Mouse (Mus musculus) Patski (cell line): Measurements from ENCODE around the gene H2-DMb2. TPM values are rescaled to one million over a fixed set of nuclear protein-coding genes. Genes with fewer than 3 reads are reported as not detected.

Experiments
- ATAC-seq: fragments of 100-300 bp; one replicate; pipeline ENCODE4 v1.8.0; 2021
- CTCF ChIA-PET: fragments of 350-600 bp; sonication (Branson Sonifier 250); formaldehyde crosslinking; loops from one replicate; lab custom pipeline; 2022; ENCODE audit warnings: inconsistent platforms; lab: Charles Lee
- POLR2A ChIA-PET: fragments of 350-600 bp; sonication (Branson Sonifier 250); formaldehyde crosslinking; loops from one replicate; lab custom pipeline; 2022; ENCODE audit warnings: antibody characterized with exemption, inconsistent platforms; lab: Charles Lee
- DNase-seq: peaks from one replicate; pipeline ENCODE4 v3.0.0-alpha.2; 2011; ENCODE audit warnings: low read depth, low spot score
- H3K27me3 ChIP-seq: fragments of 371-371 bp; one replicate; pipeline ENCODE4 v1.5.1; 2021
- CTCF ChIP-seq: fragments of 100-300 bp; IDR thresholded peaks from one replicate; pipeline ENCODE4 v1.5.1; 2021
- in situ Hi-C: fragments of 300-500 bp; cut with MboI; formaldehyde crosslinking; loops from 3 replicates; pipeline ENCODE4 v1.11.1; 2018; ENCODE audit warnings: low pct_unique_long_range_greater_than_20kb, mixed read lengths
- polyA plus RNA-seq: library from polyadenylated mRNA; unstranded; gene quantifications from one replicate; pipeline ENCODE4 v1.2.3, GENCODE M21; 2021

Gene H2-DMb2
- polyA plus RNA-seq, result 8.2 TPM

DNA sequence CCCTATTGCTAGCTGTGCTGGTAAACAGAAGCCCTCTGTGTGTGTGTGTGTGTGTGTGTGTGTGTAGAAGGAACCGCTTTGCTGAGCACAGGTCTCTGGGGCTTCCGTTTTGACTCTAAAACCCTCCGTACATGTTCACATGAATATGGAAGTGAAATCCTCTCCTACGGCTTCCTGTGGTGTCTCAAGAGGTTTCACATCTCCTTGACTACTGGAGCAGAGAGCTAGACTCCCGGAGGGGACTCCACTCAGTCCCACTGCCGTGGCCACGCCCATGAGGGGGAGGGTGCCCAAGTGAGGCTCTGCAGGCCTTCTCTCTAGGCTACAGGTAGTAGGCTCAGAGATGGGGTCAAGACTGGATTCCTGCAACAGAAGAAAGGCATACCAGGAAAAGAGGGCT, at the start of gene H2-DMb2:
TSS of gene H2-DMb2 (plus strand) at position 275 of the 400 bp plus-strand sequence.
- no peak for ATAC-seq
- POLR2A ChIA-PET, result no interaction called here
- CTCF ChIA-PET, result no interaction called here
- no peak for TF ChIP-seq CTCF
- DNase-seq, result no peak
- in situ Hi-C loops, result no loop called here
- H3K27me3 ChIP-seq, result peaks cover 3% of the 10 kb centered on the region

DNA sequence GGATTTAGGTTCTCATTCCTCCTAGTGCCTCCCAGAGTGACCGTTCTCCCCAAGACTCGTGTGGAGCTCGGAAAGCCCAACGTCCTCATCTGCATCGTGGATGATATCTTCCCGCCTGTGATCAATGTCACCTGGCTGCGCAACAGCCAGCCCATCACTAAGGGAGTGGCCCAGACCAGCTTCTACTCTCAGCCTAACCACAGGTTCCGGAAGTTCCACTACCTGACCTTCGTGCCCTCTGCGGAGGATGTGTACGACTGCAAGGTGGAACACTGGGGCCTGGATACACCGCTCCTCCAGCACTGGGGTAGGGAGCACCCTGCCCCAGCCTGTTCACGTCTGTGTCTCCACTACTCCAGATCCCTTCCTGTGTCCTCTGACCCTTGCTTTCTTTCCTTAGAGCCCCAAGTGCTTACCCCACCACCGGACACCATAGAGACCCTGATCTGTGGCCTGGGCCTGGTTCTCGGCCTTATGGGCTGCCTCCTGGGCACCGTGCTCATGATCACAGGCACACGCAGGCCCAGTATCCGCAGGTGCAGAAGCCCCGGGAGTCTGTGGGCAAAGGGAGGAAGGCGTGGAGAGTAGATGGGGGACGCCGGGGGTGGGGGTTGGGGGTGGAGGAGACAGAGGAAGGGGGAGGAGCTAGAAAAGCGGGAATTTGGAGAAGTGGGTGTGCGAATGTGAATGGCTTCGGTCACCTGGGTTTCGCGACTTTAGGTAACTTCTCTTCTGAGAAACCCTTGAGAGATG, 48.6 kb upstream of the H2-DMb2 start:
- ATAC-seq (no peak), DNase-seq (no peak)
- in situ Hi-C loops, result no loop called here
- ChIA-PET POLR2A (no interaction called here), CTCF (interaction anchor here (1.2 kb wide), 1 partner anchor 12 kb away, joined by 3 read pairs; no protein-coding TSS in a partner anchor)
- TF ChIP-seq CTCF, result no peak
- peaks cover 3% of the 10 kb centered on the region for H3K27me3 ChIP-seq

GRCm38 (mm10) chr17:34096497-34097010, 46.6 kb upstream of the H2-DMb2 start:
- in situ Hi-C loops, result no loop called here
- no peak for TF ChIP-seq CTCF
- DNase-seq (no peak), ATAC-seq (no peak)
- CTCF ChIA-PET, result interaction anchor here (0.8 to 0.9 kb wide), 4 partner anchors 9 to 39 kb away, joined by 3 read pairs; no protein-coding TSS in a partner anchor
- POLR2A ChIA-PET, result interaction anchor here (0.5 kb wide), 1 partner anchor 12 kb away, joined by 3 read pairs; no protein-coding TSS in a partner anchor
- H3K27me3 ChIP-seq, result no peaks in the 10 kb centered on the region

DNA sequence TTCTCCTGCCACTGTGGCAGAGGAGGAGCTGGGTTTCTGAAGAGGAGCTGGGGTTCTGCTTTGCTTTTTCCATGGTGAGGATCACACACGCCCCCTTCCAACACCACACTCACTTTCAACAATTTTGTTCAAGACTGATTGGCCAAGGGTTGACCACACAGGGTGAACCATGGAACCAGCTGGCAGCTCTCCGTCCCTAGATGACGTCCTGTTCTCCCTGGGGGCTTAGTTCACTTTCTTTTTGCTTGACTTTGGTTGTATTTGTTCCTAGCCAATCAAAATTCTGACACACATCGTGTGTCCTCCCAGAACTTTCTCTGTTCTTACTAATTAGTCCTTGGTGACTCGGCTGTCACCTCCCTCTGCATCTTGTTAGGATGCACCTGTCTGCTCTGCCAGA, 45.8 kb upstream of the H2-DMb2 start:
- CTCF ChIA-PET, result interaction anchor here (0.8 to 0.9 kb wide), 2 partner anchors 8 to 22 kb away, joined by 3 to 4 read pairs; no protein-coding TSS in a partner anchor
- POLR2A ChIA-PET, result no interaction called here
- ATAC-seq (no peak), DNase-seq (no peak)
- no peak for TF ChIP-seq CTCF
- in situ Hi-C loops, result no loop called here
- H3K27me3 ChIP-seq, result no peaks in the 10 kb centered on the region

DNA sequence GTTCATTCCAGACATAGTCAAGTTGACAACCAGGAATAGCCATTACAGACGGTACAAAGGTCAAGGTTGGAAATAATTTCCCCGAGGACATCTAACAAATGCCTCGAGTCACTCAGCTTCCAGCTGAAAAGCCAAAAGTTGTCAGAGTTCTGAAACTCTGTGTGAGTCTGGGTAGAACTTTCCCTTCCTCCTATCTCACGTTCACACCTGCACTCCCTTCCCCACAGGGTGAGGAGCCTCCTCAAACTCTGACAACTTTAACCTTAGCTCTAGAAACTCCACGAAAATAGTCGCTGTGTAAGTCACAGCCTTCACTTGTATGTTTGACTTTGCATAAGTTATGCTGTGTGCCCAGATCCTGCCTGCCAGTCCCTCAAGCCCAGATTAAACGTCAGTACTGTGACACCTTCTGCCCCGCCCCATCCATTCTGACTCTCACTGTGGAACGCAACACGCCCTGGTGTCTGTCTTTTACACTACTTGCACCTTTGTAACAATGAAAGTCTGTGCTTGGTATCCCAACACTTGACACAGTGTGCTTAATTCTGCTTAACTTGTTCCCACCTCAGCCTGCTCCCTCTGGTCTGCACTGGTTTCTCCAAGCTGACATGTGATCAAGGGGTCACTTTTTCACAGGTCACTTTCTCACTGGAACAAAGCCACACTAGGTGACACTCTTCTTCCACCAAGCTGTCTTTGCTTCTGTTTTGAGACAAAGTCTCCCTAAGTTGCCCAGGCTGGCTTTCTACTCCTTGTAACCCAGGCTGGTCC, 44.2 kb upstream of the H2-DMb2 start:
- in situ Hi-C loops, result no loop called here
- ATAC-seq (no peak), DNase-seq (no peak)
- POLR2A ChIA-PET, result no interaction called here
- H3K27me3 ChIP-seq, result no peaks in the 10 kb centered on the region
- TF ChIP-seq CTCF, result no peak
- CTCF ChIA-PET, result interaction anchor here (0.8 to 1.2 kb wide), 2 partner anchors 15 to 71 kb away, joined by 3 to 5 read pairs; no protein-coding TSS in a partner anchor

- in situ Hi-C loops, result no loop called here
- DNase-seq (no peak), ATAC-seq (no peak)
- H3K27me3 ChIP-seq, result no peaks in the 10 kb centered on the region
- POLR2A ChIA-PET, result no interaction called here
- TF ChIP-seq CTCF, result no peak
- CTCF ChIA-PET, result interaction anchor here (1.2 kb wide), 1 partner anchor 71 kb away, joined by 5 read pairs; no protein-coding TSS in a partner anchor
Observed at GRCm38 (mm10) chr17:34099531-34099930, 43.6 kb upstream of the H2-DMb2 start.

DNA sequence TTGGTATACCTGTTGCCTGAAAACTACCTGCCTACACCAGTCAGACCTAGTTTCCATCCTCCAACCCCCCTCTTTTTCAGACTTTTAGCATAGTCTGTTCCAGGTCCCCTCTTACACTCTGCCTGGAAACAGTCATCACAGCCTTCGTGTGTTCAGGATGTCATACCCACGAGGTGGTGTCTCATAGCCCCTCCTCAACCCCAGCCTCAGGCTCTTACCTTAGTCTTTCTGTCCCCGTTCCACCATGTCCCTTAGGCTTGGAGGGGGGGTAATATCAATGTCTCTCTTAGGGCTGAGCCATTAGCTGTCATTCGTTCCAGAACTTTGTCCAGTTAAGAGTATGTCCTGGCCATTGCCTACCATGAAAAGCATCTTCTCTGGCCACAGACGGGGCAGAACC, 41.9 kb upstream of the H2-DMb2 start:
- TF ChIP-seq CTCF, result no peak
- in situ Hi-C loops, result loop anchor here (5.0 to 25.0 kb wide), 2 partner anchors 66 to 1811 kb away; partner anchors contain the start of genes Atat1, Mrps18b and Ppp1r10
- DNase-seq (no peak), ATAC-seq (no peak)
- ChIA-PET POLR2A (interaction anchor here (0.8 to 1.5 kb wide), 2 partner anchors 11 to 67 kb away, joined by 3 read pairs; no protein-coding TSS in a partner anchor), CTCF (interaction anchor here (0.8 to 3.0 kb wide), 18 partner anchors 9 to 137 kb away, joined by 3 to 16 read pairs (median 4); partner anchors contain the start of gene H2-Ob)
- no peaks in the 10 kb centered on the region for H3K27me3 ChIP-seq

GRCm38 (mm10) chr17:34101604-34102032, 41.5 kb upstream of the H2-DMb2 start:
- ChIA-PET CTCF (interaction anchor here (0.8 to 3.0 kb wide), 18 partner anchors 8 to 137 kb away, joined by 3 to 16 read pairs (median 4); partner anchors contain the start of gene H2-Ob), POLR2A (interaction anchor here (0.8 to 1.5 kb wide), 2 partner anchors 10 to 66 kb away, joined by 3 read pairs; no protein-coding TSS in a partner anchor)
- no peak for DNase-seq
- in situ Hi-C loops, result loop anchor here (5.0 to 25.0 kb wide), 2 partner anchors 66 to 1811 kb away; partner anchors contain the start of genes Atat1, Mrps18b and Ppp1r10
- peak; percentile 69 for ATAC-seq
- peak; percentile 93 for TF ChIP-seq CTCF
- no peaks in the 10 kb centered on the region for H3K27me3 ChIP-seq

- no peak for ATAC-seq
- in situ Hi-C loops, result loop anchor here (5.0 to 25.0 kb wide), 2 partner anchors 64 to 1809 kb away; partner anchors contain the start of genes Atat1, Mrps18b and Ppp1r10
- ChIA-PET POLR2A (interaction anchor here (0.8 kb wide), 1 partner anchor 25 kb away, joined by 3 read pairs; no protein-coding TSS in a partner anchor), CTCF (interaction anchor here (0.6 to 3.0 kb wide), 3 partner anchors 62 to 132 kb away, joined by 3 to 16 read pairs (median 6); no protein-coding TSS in a partner anchor)
- TF ChIP-seq CTCF, result no peak
- no peaks in the 10 kb centered on the region for H3K27me3 ChIP-seq
- DNase-seq, result no peak
Observed at GRCm38 (mm10) chr17:34102831-34103230, 40.3 kb upstream of the H2-DMb2 start.
